Mouse (Mus musculus): ENCODE results near the gene Tmem167b.
A peak's percentile ranks its signal among the peaks of the same experiment; 100 is the strongest.

Gene Tmem167b

DNA sequence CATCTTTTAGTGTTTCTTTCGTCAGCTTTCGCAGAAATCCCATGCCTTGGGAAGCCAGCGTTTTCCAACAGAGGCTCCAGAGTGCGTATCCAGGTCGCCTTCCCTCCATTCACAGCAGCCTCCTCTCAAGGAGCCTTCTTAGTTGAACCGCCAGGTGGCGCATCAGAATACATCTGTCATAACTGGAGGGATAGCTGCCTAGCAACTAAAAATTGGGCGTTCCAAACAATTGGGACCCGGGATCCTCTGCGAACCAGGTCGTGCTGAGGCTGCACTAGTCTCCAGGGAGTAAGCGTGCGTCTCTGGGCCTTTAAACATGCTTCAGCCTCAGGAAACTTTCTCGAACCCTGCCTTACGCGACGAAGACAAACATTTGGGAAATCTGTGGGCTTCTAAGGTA lies 25.0 kb downstream of the Tmem167b start:
- DNase-seq (ENCODE audit: low read depth, low spot score): peak; percentile 91

- DNase-seq (ENCODE audit: low read depth, low spot score): peak; percentile 33
Observed at GRCm38 (mm10) chr3:108536517-108537260, 25.6 kb downstream of the Tmem167b start, which contains the start of gene 5330417C22Rik. Gene 5330417C22Rik, minus strand, starts transcription at chr3:108536536.

DNA sequence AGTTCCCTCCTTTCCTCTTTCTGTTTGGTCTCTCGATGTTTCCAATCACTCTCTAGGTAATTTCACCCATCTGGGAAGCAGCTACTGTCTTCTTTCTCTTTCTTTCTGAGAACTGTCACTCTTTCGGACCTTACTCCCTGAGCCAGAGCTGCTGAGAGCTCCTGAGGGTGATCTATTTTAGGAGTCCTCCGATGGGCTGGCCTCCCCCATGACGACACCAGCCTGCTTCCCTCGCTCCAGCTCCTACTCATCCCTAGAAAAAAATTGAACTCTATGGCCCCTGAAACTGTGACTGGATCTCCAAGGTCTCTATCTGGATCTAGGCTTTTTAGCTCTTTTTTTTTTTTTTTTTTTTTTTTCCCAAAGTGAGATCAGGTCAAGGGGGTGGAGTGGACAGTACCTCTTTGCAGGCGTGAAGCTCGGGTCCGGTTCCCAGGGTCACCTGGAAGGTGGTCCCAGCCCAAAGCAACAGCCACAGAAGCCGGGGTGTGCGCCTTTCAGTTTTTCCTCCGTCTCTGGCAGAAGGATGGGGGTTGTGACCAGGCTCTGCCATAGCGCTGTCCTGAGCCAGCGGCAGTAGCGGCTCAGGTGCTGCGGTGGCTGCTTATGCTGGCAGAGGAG lies 26.3 kb downstream of the Tmem167b start:
- DNase-seq (ENCODE audit: low read depth, low spot score): no peak

GRCm38 (mm10) chr3:108533951-108534350 lies 28.3 kb downstream of the Tmem167b start, which contains the start of gene 1700013F07Rik:
Gene 1700013F07Rik, plus strand, starts transcription at chr3:108534150.
- no peak for DNase-seq (ENCODE audit: low read depth, low spot score)

- DNase-seq (ENCODE audit: low read depth, low spot score): no peak
Observed at GRCm38 (mm10) chr3:108533114-108533885, 29.0 kb downstream of the Tmem167b start.

DNA sequence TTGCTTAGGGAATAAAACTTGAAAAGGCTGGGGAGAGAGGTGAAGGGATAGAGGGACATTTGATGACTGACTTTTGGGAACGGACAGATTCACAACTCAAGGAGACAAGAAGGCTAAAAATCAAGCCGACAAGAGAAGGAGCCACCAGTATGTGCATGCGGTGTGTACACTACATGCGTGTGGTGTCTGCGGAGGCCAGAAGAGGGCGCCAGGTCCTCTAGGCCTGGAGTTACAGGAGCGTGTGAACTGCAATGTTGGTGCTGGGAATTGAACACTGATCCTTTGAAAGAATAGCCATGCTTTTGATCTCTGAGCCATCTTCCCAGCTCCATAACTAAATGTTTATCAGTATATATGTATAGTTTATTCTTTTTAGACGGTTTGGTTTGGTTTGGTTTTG lies 33.8 kb downstream of the Tmem167b start:
- DNase-seq (ENCODE audit: low read depth, low spot score): no peak

DNA sequence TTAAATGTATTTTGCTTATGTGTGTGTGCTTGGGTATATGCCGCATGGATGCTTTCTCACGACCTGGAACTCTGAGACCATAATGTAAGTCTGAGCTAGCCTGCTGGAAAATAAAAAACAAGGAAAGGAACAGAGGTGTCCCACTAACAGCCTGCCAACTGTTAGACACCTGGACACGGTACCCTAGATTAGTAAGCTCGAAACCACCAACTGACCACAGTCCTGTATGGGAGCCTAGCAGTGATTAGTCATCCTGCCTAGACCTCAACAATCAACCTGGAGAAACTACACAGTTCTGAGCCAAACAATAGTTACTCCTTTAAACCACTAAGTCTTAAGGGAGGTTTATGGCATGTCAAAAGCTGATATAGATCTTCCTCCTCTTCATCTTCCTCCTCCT lies 38.9 kb downstream of the Tmem167b start:
- DNase-seq (ENCODE audit: low read depth, low spot score): no peak

- DNase-seq (ENCODE audit: low read depth, low spot score): no peak
Observed at GRCm38 (mm10) chr3:108518276-108518675, 44.0 kb downstream of the Tmem167b start.

- DNase-seq (ENCODE audit: low read depth, low spot score): no peak
Observed at GRCm38 (mm10) chr3:108513465-108513864, 48.8 kb downstream of the Tmem167b start.

DNA sequence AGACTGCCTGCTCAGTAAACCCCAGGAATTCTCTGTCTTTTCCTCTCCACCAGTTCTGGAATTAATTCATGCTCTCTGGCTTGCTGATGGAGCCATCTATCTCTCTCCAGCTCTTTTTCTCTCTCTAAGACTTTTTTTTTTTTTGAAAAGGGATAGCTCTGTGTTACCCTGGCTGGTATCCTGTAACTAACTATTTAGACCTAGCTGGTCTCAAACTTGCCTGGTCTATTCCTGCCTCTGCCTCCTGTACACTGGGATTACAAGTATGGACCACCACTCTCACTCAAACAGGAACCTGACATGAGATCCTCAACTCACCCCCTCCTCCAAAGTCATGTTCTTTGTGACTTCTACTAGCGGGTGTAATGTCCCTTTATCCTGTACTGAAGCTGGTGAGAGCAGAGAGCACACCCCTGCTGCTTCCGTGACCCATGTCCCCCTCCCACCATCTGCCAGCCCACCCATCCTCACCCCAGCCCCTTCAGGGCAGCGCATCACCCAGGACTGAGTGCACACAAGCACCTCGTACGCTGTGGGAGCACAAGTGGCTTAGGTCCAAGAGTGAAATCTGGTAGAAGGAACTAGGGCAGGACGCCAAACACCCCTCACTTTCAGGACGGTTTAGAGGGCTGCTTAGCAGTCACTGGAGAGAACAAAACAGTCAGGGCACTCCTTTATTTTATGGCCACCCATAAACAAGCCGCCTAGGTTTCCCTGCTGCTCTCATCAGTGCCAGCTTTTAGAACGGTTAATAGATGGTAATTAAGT lies 51.4 kb downstream of the Tmem167b start:
- DNase-seq (ENCODE audit: low read depth, low spot score): peak; percentile 24

DNA sequence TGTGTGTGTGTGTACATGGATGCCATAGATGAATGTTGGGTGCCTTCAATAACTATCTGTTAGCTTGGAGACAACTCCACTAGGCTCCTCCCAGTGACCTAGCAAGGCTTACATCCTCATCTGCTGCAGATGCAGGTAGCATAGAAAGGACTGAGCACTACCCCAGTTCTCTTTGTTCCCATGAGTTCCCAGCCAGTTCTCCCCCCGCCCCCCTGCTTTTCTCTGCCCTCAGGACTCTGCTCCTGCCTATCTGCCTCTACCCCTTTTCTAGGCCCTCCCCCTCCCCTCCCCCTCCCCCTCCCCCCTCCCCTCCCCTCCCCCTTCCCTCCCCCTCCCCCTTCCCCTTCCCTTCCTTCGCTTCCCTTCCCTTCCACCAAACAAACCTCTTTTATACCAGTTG lies 52.1 kb downstream of the Tmem167b start:
- DNase-seq (ENCODE audit: low read depth, low spot score): no peak

DNA sequence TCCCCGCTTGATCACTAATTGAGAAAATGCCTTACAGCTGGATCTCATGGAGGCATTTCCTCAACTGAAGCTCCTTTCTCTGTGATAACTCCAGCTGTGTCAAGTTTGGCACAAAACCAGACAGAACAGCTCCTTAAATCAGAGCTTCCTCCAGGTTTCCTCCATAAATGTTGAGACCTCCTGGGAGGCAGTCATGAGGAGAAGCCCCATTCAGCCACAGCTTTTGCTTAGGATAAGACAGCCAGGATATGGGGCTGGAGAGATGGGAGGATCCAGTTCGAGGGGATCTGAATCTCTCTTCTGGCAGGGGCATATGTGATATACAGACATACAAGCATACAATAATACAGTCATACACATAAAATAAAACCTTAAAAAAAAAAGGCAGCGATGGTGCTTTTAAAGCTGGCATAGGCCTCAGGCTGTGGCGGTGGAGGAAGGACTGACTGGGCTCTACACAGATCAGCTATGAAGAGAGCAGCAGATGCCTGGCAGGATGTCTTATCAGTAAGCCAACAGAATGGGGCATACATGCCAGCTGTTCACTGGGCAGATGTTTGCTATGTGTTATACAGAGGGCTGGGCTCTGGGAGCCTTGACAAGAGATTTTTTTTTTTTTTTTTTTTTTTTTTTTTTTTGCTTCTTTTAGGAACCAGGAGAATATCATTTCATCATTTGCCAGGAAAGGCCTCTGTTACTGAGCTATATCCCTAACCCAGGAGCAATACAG lies 53.4 kb downstream of the Tmem167b start:
- no peak for DNase-seq (ENCODE audit: low read depth, low spot score)

Data from forelimb bud, embryonic 11.5 days (tissue).